In the genomic region with DNA sequence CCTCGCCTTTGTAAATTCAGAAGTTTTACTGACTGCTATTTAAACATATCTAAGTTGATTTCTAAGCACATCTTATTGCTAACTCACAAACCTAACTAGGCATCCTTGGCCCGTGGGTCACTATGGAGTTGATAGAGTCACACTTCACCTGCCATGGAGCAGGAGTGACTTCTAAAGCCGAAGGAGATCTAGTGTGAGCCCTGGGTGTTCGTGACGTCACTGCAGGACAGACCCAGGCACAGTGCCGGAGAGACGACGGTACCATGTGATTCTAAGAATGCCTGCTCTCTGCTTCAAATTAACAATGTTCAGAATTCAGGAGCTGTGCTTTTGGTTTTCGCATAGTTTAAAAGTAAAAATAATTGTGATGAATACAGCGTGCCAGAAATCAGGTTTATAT, we compare ENCODE assay signal across 13 mouse cellular contexts. TPM values are rescaled to one million over a fixed set of nuclear protein-coding genes. Genes with fewer than 3 reads are reported as not detected.
A peak's percentile ranks its signal among the peaks of the same experiment; 100 is the strongest.
DNase-seq lines count a peak whose midpoint lies in the region; ATAC-seq lines count a peak whose summit lies in the region.
"Had no signal": no experiment of that assay in that cellular context is flagged by ENCODE, and none has a peak within 500 bp of the region (broad histone marks: within the 10 kb centered on the region; RNA-seq: fewer than 3 reads in every experiment).

No protein-coding gene starts in this region.

- DNase-seq in kidney, adult 11 months, result no peak
- peak; percentile 49 for DNase-seq in ovary, postnatal 36 days (ENCODE audit: low spot score)
- no peak for DNase-seq in ovary, postnatal 10 days (ENCODE audit: low spot score)
- no peak for DNase-seq in embryonic facial prominence, embryonic 14.5 days (ENCODE audit: low spot score)
- DNase-seq in urinary bladder, postnatal 36 days (ENCODE audit: low spot score in 2 of 2), result no peak
- DNase-seq: cerebellum, adult 11 months; layer of hippocampus, postnatal 36 days; liver, embryonic 13.5 days; spleen, adult 18-20 months had no signal

- H3K36me3 ChIP-seq in kidney, embryonic 15.5 days, result peaks cover 35% of the 10 kb centered on the region
- H3K36me3 ChIP-seq in embryonic facial prominence, embryonic 14.5 days (ENCODE audit: control insufficient read depth, insufficient read depth, low read length), result peaks cover 29% of the 10 kb centered on the region
- H3K36me3 ChIP-seq in limb, embryonic 15.5 days, result peaks cover 28% of the 10 kb centered on the region

- no peak for ATAC-seq in kidney, embryonic 15.5 days (replicated peaks; ENCODE audit: low FRiP score)
- ATAC-seq in embryonic facial prominence, embryonic 14.5 days (ENCODE audit: low read depth), result no peak
- ATAC-seq in limb, embryonic 15.5 days (ENCODE audit: insufficient number of reproducible peaks, low FRiP score, low TSS enrichment, low read depth), result no peak

- H3K27me3 ChIP-seq in kidney, embryonic 15.5 days, result no peaks in the 10 kb centered on the region
- H3K27me3 ChIP-seq in embryonic facial prominence, embryonic 14.5 days (replicated peaks; ENCODE audit: control insufficient read depth, insufficient read depth, low read length), result no peaks in the 10 kb centered on the region
- H3K27me3 ChIP-seq in limb, embryonic 15.5 days, result no peaks in the 10 kb centered on the region
- H3K27me3 ChIP-seq: liver, embryonic 13.5 days had no signal

- H3K4me3 ChIP-seq in kidney, embryonic 15.5 days (replicated peaks), result no peak overlapping the region
- H3K4me3 ChIP-seq in embryonic facial prominence, embryonic 14.5 days (ENCODE audit: low read depth, low read length), result no peak overlapping the region
- no peak overlapping the region for H3K4me3 ChIP-seq in limb, embryonic 15.5 days
- H3K4me3 ChIP-seq: liver, embryonic 13.5 days had no signal

- peaks cover 32% of the 10 kb centered on the region for H3K4me1 ChIP-seq in kidney, embryonic 15.5 days
- peaks cover 19% of the 10 kb centered on the region for H3K4me1 ChIP-seq in embryonic facial prominence, embryonic 14.5 days (ENCODE audit: control insufficient read depth, insufficient read depth, low read length)
- H3K4me1 ChIP-seq in limb, embryonic 15.5 days, result peaks cover 27% of the 10 kb centered on the region

- no peak overlapping the region for H3K4me2 ChIP-seq in kidney, embryonic 15.5 days
- no peak overlapping the region for H3K4me2 ChIP-seq in embryonic facial prominence, embryonic 14.5 days (ENCODE audit: low read depth, low read length)
- no peak overlapping the region for H3K4me2 ChIP-seq in limb, embryonic 15.5 days

- no peak overlapping the region for H3K9ac ChIP-seq in kidney, embryonic 15.5 days
- no peak overlapping the region for H3K9ac ChIP-seq in embryonic facial prominence, embryonic 14.5 days (ENCODE audit: low read depth, low read length)
- H3K9ac ChIP-seq in limb, embryonic 15.5 days, result no peak overlapping the region
- H3K9ac ChIP-seq: hindbrain, embryonic 14.5 days had no signal

- no peaks in the 10 kb centered on the region for H3K9me3 ChIP-seq in kidney, embryonic 15.5 days (replicated peaks)
- H3K9me3 ChIP-seq in embryonic facial prominence, embryonic 14.5 days (ENCODE audit: control insufficient read depth, low read length), result no peaks in the 10 kb centered on the region
- H3K9me3 ChIP-seq in limb, embryonic 15.5 days, result no peaks in the 10 kb centered on the region
- H3K9me3 ChIP-seq: liver, embryonic 13.5 days had no signal

- WGBS in kidney, embryonic 15.5 days, result 48% methylated on average over 10 of the region's 10 CpGs
- WGBS in embryonic facial prominence, embryonic 14.5 days, result 52% methylated on average over 10 of the region's 10 CpGs
- WGBS in limb, embryonic 15.5 days, result 56% methylated on average over 10 of the region's 10 CpGs

- H3K27ac ChIP-seq in kidney, embryonic 15.5 days, result peak overlapping the region; percentile 50; the same call in 1 of the 2 replicates
- H3K27ac ChIP-seq in embryonic facial prominence, embryonic 14.5 days (replicated peaks; ENCODE audit: low read depth, low read length), result peak overlapping the region; percentile 0; the same call in 1 of the 2 replicates
- peak overlapping the region; percentile 71; the same call in 1 of the 2 replicates for H3K27ac ChIP-seq in limb, embryonic 15.5 days
- H3K27ac ChIP-seq: hindbrain, embryonic 14.5 days; stomach, postnatal 0 days had no signal

RNA-seq across cellular contexts. Expression of gene Serp2, which starts 48.0 kb away (rescaled TPM):
- polyA plus RNA-seq in kidney, embryonic 15.5 days (2015; fragmentation: Nextera tagmentation; extraction: Ambion mirVana), result 10.3 and 11.1 TPM in 2 replicates
- polyA plus RNA-seq in embryonic facial prominence, embryonic 14.5 days (2014; fragmentation: Nextera tagmentation; extraction: Ambion mirVana), result 12.5 and 13.1 TPM in 2 replicates
- 9.7 and 9.8 TPM in 2 replicates for polyA plus RNA-seq in limb, embryonic 15.5 days (2015; fragmentation: Nextera tagmentation; extraction: Ambion mirVana)

Comparison
In these comparisons a context has a peak if more than half of its experiments do, and no peak if none do; other contexts are left out.
1. H3K27ac ChIP-seq: peak in every context shown above with its lines; median percentile 71 in limb, embryonic 15.5 days; 50 in kidney, embryonic 15.5 days; 0 in embryonic facial prominence, embryonic 14.5 days.